Mouse (Mus musculus) erythroblast, embryonic 14.5 days (primary cell): ENCODE data around the gene Myh3.

Experiments used
- GATA1 ChIP-seq: IDR thresholded peaks from 2 replicates; pipeline ENCODE4 v1.6.1; 2012; ENCODE audit warnings: low read length, inconsistent platforms, mixed read lengths
- TAL1 ChIP-seq: IDR thresholded peaks from 3 replicates; pipeline ENCODE4 v1.6.1; 2012; ENCODE audit warnings: low read length, inconsistent platforms, mixed read lengths

- TF ChIP-seq GATA1 (no peak), TAL1 (no peak)
Observed at GRCm38 (mm10) chr11:67146409-67147282, 68.5 kb downstream of the Myh3 start.
